Mouse (Mus musculus): ENCODE measurements around the gene Ppme1. TPM values are rescaled to one million over a fixed set of nuclear protein-coding genes. Genes with fewer than 3 reads are reported as not detected.

Ppme1 gene
- total RNA-seq, 2 experiments from 2014 or later = 120 to 123 TPM

GRCm38 (mm10) chr7:100279803-100280202 is 92.3 kb downstream of the Ppme1 start:
- peak; percentile 45 to 64 for DNase-seq (ENCODE audit: low spot score in 2 of 2)

Other genes with a start within 250 kb of the Ppme1 start
- 1 to 10 TPM; 4.5 to 4.7 TPM for gene Lipt2, start 213.0 kb downstream of the Ppme1 start, total RNA-seq (2021)
- not detected for gene Kcne3, start 195.8 kb downstream of the Ppme1 start, total RNA-seq (2021)
- 100 to 1,000 TPM; 355 to 388 TPM for gene Pgm2l1, start 144.9 kb downstream of the Ppme1 start, total RNA-seq (2021)
- 10 to 100 TPM in 1 of 2 experiments, 1 to 10 TPM in 1; 9.2 to 11.4 TPM for gene P4ha3, start 86.8 kb downstream of the Ppme1 start, total RNA-seq (2021)
- 10 to 100 TPM; 15.2 to 18.5 TPM for gene C2cd3, start 74 bp downstream of the Ppme1 start, total RNA-seq (2021)
- 1 to 10 TPM in 1 of 2 experiments, under 1 TPM in 1; 0.65 to 1.3 TPM for gene Ucp3, start 100.7 kb upstream of the Ppme1 start, total RNA-seq (2021)
- gene Ucp2, start 121.0 kb upstream of the Ppme1 start, total RNA-seq (2021) = 10 to 100 TPM; 58.2 to 66.6 TPM
- under 1 TPM; 0.50 to 0.87 TPM for gene Dnajb13, start 142.7 kb upstream of the Ppme1 start, total RNA-seq (2021)
- 1 to 10 TPM; 5.9 to 6.9 TPM for gene Coa4, start 164.8 kb upstream of the Ppme1 start, total RNA-seq (2021)
- 100 to 1,000 TPM; 297 to 364 TPM for gene Rab6a, start 235.1 kb upstream of the Ppme1 start, total RNA-seq (2021)
- 10 to 100 TPM; 54.8 to 55.3 TPM for gene Mrpl48, start 236.0 kb upstream of the Ppme1 start, total RNA-seq (2021)